Mouse (Mus musculus) ES-E14 (cell line): Measurements from ENCODE around the gene Cacng2.

ENCODE experiments used
- CHD2 ChIP-seq: IDR thresholded peaks from 2 replicates; pipeline ENCODE4 v1.6.1; 2014; ENCODE audit warnings: mild to moderate bottlenecking, low read depth, low read length, inconsistent platforms
- HCFC1 ChIP-seq: IDR thresholded peaks from 2 replicates; pipeline ENCODE4 v1.6.1; 2012; ENCODE audit warnings: low read length, inconsistent platforms, borderline replicate concordance; ENCODE audit not compliant: insufficient read depth
- MAFK ChIP-seq: IDR thresholded peaks from 2 replicates; pipeline ENCODE4 v1.6.1; 2014; ENCODE audit warnings: mild to moderate bottlenecking, low read depth, low read length, inconsistent platforms; ENCODE audit not compliant: insufficient read depth

- TF ChIP-seq HCFC1 (no peak), CHD2 (no peak), MAFK (no peak)
Measured at GRCm38 (mm10) chr15:78161946-78162345, 42.1 kb upstream of the Cacng2 start.
